Mouse (Mus musculus): ENCODE measurements around the gene Atp5d. TPM values are rescaled to one million over a fixed set of nuclear protein-coding genes. Genes with fewer than 3 reads are reported as not detected.

Gene Atp5d
- polyA plus RNA-seq, 1 experiment, result 445 TPM

- DNase-seq (ENCODE audit: low read depth), result no peak
- no peak for TF ChIP-seq CTCF (IDR thresholded peaks at IDR 0.05; ENCODE audit: borderline replicate concordance, extremely low read depth, insufficient read depth, insufficient read length)
These were observed 32.8 kb downstream of the Atp5d start for GRCm38 (mm10) chr10:80171252-80171651.

- no peak for DNase-seq (ENCODE audit: low read depth)
- no peak for TF ChIP-seq POLR2A (IDR thresholded peaks at IDR 0.05; ENCODE audit: borderline replicate concordance, extremely low read depth, insufficient read depth, insufficient read length, poor library complexity, severe bottlenecking)
- no peak for TF ChIP-seq CTCF (IDR thresholded peaks at IDR 0.05; ENCODE audit: borderline replicate concordance, extremely low read depth, insufficient read depth, insufficient read length)
These were observed 33.5 kb downstream of the Atp5d start for GRCm38 (mm10) chr10:80171760-80172526.

GRCm38 (mm10) chr10:80172527-80173292 lies 34.3 kb downstream of the Atp5d start, which contains the start of gene 1600002K03Rik:
Gene 1600002K03Rik (plus strand): TSS chr10:80172944.
- DNase-seq (ENCODE audit: low read depth), result peak; percentile 97
- TF ChIP-seq POLR2A (IDR thresholded peaks at IDR 0.05; ENCODE audit: borderline replicate concordance, extremely low read depth, insufficient read depth, insufficient read length, poor library complexity, severe bottlenecking) (no peak), CTCF (IDR thresholded peaks at IDR 0.05; ENCODE audit: borderline replicate concordance, extremely low read depth, insufficient read depth, insufficient read length) (no peak)

- TF ChIP-seq POLR2A (IDR thresholded peaks at IDR 0.05; ENCODE audit: borderline replicate concordance, extremely low read depth, insufficient read depth, insufficient read length, poor library complexity, severe bottlenecking) (no peak), CTCF (IDR thresholded peaks at IDR 0.05; ENCODE audit: borderline replicate concordance, extremely low read depth, insufficient read depth, insufficient read length) (no peak)
- no peak for DNase-seq (ENCODE audit: low read depth)
These were observed 34.9 kb downstream of the Atp5d start for GRCm38 (mm10) chr10:80173358-80173757.

- TF ChIP-seq POLR2A (IDR thresholded peaks at IDR 0.05; ENCODE audit: borderline replicate concordance, extremely low read depth, insufficient read depth, insufficient read length, poor library complexity, severe bottlenecking) (no peak), CTCF (IDR thresholded peaks at IDR 0.05; ENCODE audit: borderline replicate concordance, extremely low read depth, insufficient read depth, insufficient read length) (no peak)
- DNase-seq (ENCODE audit: low read depth), result no peak
These were observed 35.7 kb downstream of the Atp5d start for GRCm38 (mm10) chr10:80173955-80174640.

- no peak for DNase-seq (ENCODE audit: low read depth)
- peak; percentile 58; the same call in 1 of the 2 replicates for TF ChIP-seq CTCF (IDR thresholded peaks at IDR 0.05; ENCODE audit: borderline replicate concordance, extremely low read depth, insufficient read depth, insufficient read length)
- TF ChIP-seq POLR2A (IDR thresholded peaks at IDR 0.05; ENCODE audit: borderline replicate concordance, extremely low read depth, insufficient read depth, insufficient read length, poor library complexity, severe bottlenecking), result no peak
These were observed 36.3 kb downstream of the Atp5d start for GRCm38 (mm10) chr10:80174705-80175104.

- DNase-seq (ENCODE audit: low read depth), result peak; percentile 70
- TF ChIP-seq CTCF (IDR thresholded peaks at IDR 0.05; ENCODE audit: borderline replicate concordance, extremely low read depth, insufficient read depth, insufficient read length) (peak; percentile 66; the same call in 1 of the 2 replicates), POLR2A (IDR thresholded peaks at IDR 0.05; ENCODE audit: borderline replicate concordance, extremely low read depth, insufficient read depth, insufficient read length, poor library complexity, severe bottlenecking) (no peak)
These were observed 37.3 kb downstream of the Atp5d start for GRCm38 (mm10) chr10:80175536-80176269.

GRCm38 (mm10) chr10:80176270-80176834 lies 37.9 kb downstream of the Atp5d start:
- DNase-seq (ENCODE audit: low read depth), result no peak
- TF ChIP-seq CTCF (IDR thresholded peaks at IDR 0.05; ENCODE audit: borderline replicate concordance, extremely low read depth, insufficient read depth, insufficient read length) (no peak), POLR2A (IDR thresholded peaks at IDR 0.05; ENCODE audit: borderline replicate concordance, extremely low read depth, insufficient read depth, insufficient read length, poor library complexity, severe bottlenecking) (no peak)

GRCm38 (mm10) chr10:80177441-80178279 lies 39.2 kb downstream of the Atp5d start:
- TF ChIP-seq POLR2A (IDR thresholded peaks at IDR 0.05; ENCODE audit: borderline replicate concordance, extremely low read depth, insufficient read depth, insufficient read length, poor library complexity, severe bottlenecking) (no peak), CTCF (IDR thresholded peaks at IDR 0.05; ENCODE audit: borderline replicate concordance, extremely low read depth, insufficient read depth, insufficient read length) (no peak)
- DNase-seq (ENCODE audit: low read depth), result no peak

Data from brain, embryonic 14.5 days (tissue).